8 mouse cellular contexts compared by ENCODE assay signal in the genomic region with DNA sequence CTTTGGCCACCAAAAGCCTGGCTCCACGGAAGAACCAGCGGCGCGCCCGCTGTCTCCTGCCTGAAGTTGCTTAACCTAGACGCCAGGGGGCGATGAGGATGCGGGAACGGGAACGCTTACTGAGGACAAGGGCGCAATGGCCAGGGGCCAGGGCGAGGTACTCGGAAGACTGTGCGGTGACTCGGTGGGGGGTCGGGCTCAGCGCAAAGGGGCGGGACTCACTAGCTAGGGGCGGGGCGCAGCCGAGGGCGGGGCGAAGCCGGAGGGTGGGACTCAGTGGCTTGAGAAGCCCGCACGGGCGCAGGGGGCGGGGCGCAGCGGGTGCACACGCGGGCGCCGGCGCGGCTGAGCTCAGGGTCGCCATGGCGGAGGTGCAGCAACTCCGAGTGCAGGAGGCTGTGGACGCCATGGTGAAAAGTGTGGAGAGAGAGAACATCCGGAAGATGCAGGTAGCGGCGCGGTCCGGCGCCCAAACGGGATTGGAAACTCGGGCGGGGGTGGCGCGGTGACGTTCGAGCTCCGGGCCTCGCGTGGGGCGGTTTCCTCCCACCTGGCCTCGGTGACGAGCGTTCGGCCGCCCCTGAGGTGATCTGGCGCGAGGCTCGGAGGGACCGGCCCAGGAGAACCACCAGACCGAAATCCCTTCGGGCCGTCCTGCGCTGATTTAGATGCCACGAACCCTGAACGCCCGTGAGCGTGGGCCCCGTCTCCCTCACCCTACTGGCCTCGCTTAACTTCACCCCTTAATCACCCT. TPM values are rescaled to one million over a fixed set of nuclear protein-coding genes. Genes with fewer than 3 reads are reported as not detected.
A peak's percentile ranks its signal among the peaks of the same experiment; 100 is the strongest.
DNase-seq lines count a peak whose midpoint lies in the region; ATAC-seq and TF ChIP-seq lines count a peak whose summit lies in the region.

Gene Fam136a, plus strand, starts transcription at position 276 of the 754 bp plus-strand sequence.

- peak; percentile 55; the same call in 1 of the 2 replicates for TF ChIP-seq CTCF in bone marrow macrophage, adult 2 months (IDR thresholded peaks at IDR 0.05; ENCODE audit: low read depth, low read length)
- TF ChIP-seq CTCF in embryonic fibroblast, embryonic 13.5 days (IDR thresholded peaks at IDR 0.05; ENCODE audit: borderline replicate concordance, insufficient read depth, low read length) = peak; percentile 92

- TF ChIP-seq POLR2A in bone marrow macrophage, adult 2 months (IDR thresholded peaks at IDR 0.05; ENCODE audit: borderline replicate concordance, low read depth, low read length) = no peak
- TF ChIP-seq POLR2A in embryonic fibroblast, embryonic 13.5 days (IDR thresholded peaks at IDR 0.05; ENCODE audit: low read depth, low read length) = peak; percentile 73

- WGBS in kidney, embryonic 14.5 days = under 1% methylated on average over 72 of the region's 76 CpGs
- WGBS in limb, embryonic 15.5 days = under 1% methylated on average over 71 of the region's 76 CpGs

- H3K27me3 ChIP-seq in kidney, embryonic 14.5 days (ENCODE audit: control insufficient read depth, insufficient read depth, low read length) = no peaks in the 10 kb centered on the region
- no peaks in the 10 kb centered on the region for H3K27me3 ChIP-seq in limb, embryonic 15.5 days

- H3K36me3 ChIP-seq in kidney, embryonic 14.5 days (ENCODE audit: control insufficient read depth, insufficient read depth, low read length) = peaks cover 18% of the 10 kb centered on the region; the same call in 1 of the 2 replicates
- peaks cover 15% of the 10 kb centered on the region for H3K36me3 ChIP-seq in limb, embryonic 15.5 days

- H3K9ac ChIP-seq in kidney, embryonic 14.5 days (ENCODE audit: low read depth, low read length) = peak within 1 kb of the TSS; percentile 83
- H3K9ac ChIP-seq in limb, embryonic 15.5 days = peak within 1 kb of the TSS; percentile 76

- H3K9me3 ChIP-seq in kidney, embryonic 14.5 days (ENCODE audit: control insufficient read depth, low read length) = no peaks in the 10 kb centered on the region
- no peaks in the 10 kb centered on the region for H3K9me3 ChIP-seq in limb, embryonic 15.5 days

- DNase-seq in A20 (ENCODE audit: low read depth, low spot score) = peak; percentile 99
- peak; percentile 89 to 92 for DNase-seq in heart, adult 9 months (ENCODE audit: low spot score in 2 of 2)
- peak; percentile 83 to 87 for DNase-seq in monocyte, adult 2 months (ENCODE audit: low read depth in 1 of 2, low spot score in 2 of 2)
- DNase-seq in spleen, postnatal 36 days (ENCODE audit: low spot score in 2 of 2) = peak; percentile 93 to 95

- H3K4me2 ChIP-seq in kidney, embryonic 14.5 days (replicated peaks; ENCODE audit: low read depth, low read length) = peak within 1 kb of the TSS; percentile 88
- H3K4me2 ChIP-seq in limb, embryonic 15.5 days = peak within 1 kb of the TSS; percentile 94

- H3K4me3 ChIP-seq in bone marrow macrophage, adult 2 months (ENCODE audit: insufficient read depth, low read length) = peak within 1 kb of the TSS; percentile 85
- H3K4me3 ChIP-seq in embryonic fibroblast, embryonic 13.5 days (ENCODE audit: insufficient read depth, low read length) = peak within 1 kb of the TSS; percentile 79
- H3K4me3 ChIP-seq in kidney, embryonic 14.5 days (ENCODE audit: low read length) = peak within 1 kb of the TSS; percentile 68
- H3K4me3 ChIP-seq in limb, embryonic 15.5 days = peak within 1 kb of the TSS; percentile 76

- ATAC-seq in kidney, embryonic 14.5 days (ENCODE audit: low FRiP score, low TSS enrichment) = peak; percentile 97
- peak; percentile 94 for ATAC-seq in limb, embryonic 15.5 days (ENCODE audit: insufficient number of reproducible peaks, low FRiP score, low TSS enrichment, low read depth)

- peak within 1 kb of the TSS; percentile 13; the same call in 1 of the 2 replicates for H3K27ac ChIP-seq in bone marrow macrophage, adult 2 months (ENCODE audit: insufficient read depth, low read depth, low read length)
- no peak within 1 kb of the TSS for H3K27ac ChIP-seq in embryonic fibroblast, embryonic 13.5 days (ENCODE audit: insufficient read depth, low read length)
- H3K27ac ChIP-seq in kidney, embryonic 14.5 days (ENCODE audit: low read depth, low read length) = peak within 1 kb of the TSS; percentile 56; the same call in 1 of the 2 replicates
- H3K27ac ChIP-seq in limb, embryonic 15.5 days = peak within 1 kb of the TSS; percentile 80

- H3K4me1 ChIP-seq in bone marrow macrophage, adult 2 months (ENCODE audit: control insufficient read depth, insufficient read depth, low read length) = peaks cover 7% of the 10 kb centered on the region
- H3K4me1 ChIP-seq in embryonic fibroblast, embryonic 13.5 days (ENCODE audit: control insufficient read depth, insufficient read depth, low read length) = peaks cover under 1% of the 10 kb centered on the region
- peaks cover 10% of the 10 kb centered on the region for H3K4me1 ChIP-seq in kidney, embryonic 14.5 days (ENCODE audit: control insufficient read depth, insufficient read depth, low read length)
- H3K4me1 ChIP-seq in limb, embryonic 15.5 days = peaks cover 18% of the 10 kb centered on the region

RNA-seq across cellular contexts. Expression of gene Fam136a, which starts in this region (rescaled TPM):
- 11.0 and 13.2 TPM in 2 replicates for polyA plus RNA-seq in bone marrow macrophage, adult 2 months (2012; ENCODE audit: insufficient read depth, insufficient read length, missing spikeins)
- 27.5 and 31.9 TPM in 2 replicates for polyA plus RNA-seq in embryonic fibroblast, embryonic 13.5 days (2011; ENCODE audit: insufficient read length, low read depth, missing spikeins)
- 154 and 156 TPM in 2 replicates for polyA plus RNA-seq in kidney, embryonic 14.5 days (2014; fragmentation: Nextera tagmentation; extraction: Ambion mirVana)
- polyA plus RNA-seq in limb, embryonic 15.5 days (2015; fragmentation: Nextera tagmentation; extraction: Ambion mirVana) = 110 and 122 TPM in 2 replicates
